ENCODE assay signal across 13 mouse cellular contexts in the genomic region with DNA sequence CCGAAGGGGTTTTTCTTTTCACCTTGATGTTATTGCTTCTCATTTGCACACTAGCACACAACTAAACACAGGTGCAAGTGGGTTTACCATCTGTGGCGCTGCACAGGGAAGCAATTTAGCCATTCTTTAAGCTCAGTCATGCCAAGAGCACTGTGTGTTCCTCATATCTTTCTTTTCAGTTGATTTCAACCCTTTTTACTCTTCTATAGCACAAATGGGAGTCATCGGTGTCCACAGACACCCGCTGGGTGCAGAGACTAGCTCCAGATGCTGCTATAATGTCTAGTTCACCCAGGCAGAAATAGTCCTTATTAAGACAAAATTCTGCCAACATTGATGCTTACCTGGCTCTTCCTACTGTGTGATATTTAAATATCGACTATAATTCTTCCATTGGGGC.
"Had no signal": no experiment of that assay in that cellular context is flagged by ENCODE, and none has a peak within 500 bp of the region (broad histone marks: within the 10 kb centered on the region; RNA-seq: fewer than 3 reads in every experiment).

No protein-coding gene starts in this region.

- H3K4me3 ChIP-seq: layer of hippocampus, adult 2 months; limb, embryonic 15.5 days; liver, embryonic 12.5 days; midbrain, embryonic 13.5 days had no signal

- H3K27me3 ChIP-seq: limb, embryonic 15.5 days; liver, embryonic 12.5 days; midbrain, embryonic 13.5 days had no signal

- H3K27ac ChIP-seq: kidney, postnatal 0 days; layer of hippocampus, adult 2 months; limb, embryonic 15.5 days; liver, embryonic 12.5 days; macrophage; midbrain, embryonic 13.5 days had no signal

- H3K4me2 ChIP-seq: limb, embryonic 15.5 days; liver, embryonic 12.5 days; lung, embryonic 14.5 days; midbrain, embryonic 13.5 days had no signal

- ATAC-seq: liver, embryonic 12.5 days; midbrain, embryonic 13.5 days had no signal

- H3K4me1 ChIP-seq: limb, embryonic 15.5 days; liver, embryonic 12.5 days; midbrain, embryonic 13.5 days had no signal

- DNase-seq: kidney, adult 9 months; kidney, postnatal 4 days; lung, embryonic 14.5 days; lung, postnatal 10 days; right cerebral cortex, adult 18-20 months; right cerebral cortex, postnatal 25 days; thymus, postnatal 36 days had no signal

- H3K9me3 ChIP-seq: limb, embryonic 15.5 days; liver, embryonic 12.5 days; midbrain, embryonic 13.5 days had no signal

- H3K36me3 ChIP-seq: limb, embryonic 15.5 days; liver, embryonic 12.5 days; midbrain, embryonic 13.5 days had no signal

- H3K9ac ChIP-seq: limb, embryonic 15.5 days; liver, embryonic 12.5 days; lung, embryonic 14.5 days; midbrain, embryonic 13.5 days had no signal
